Mouse (Mus musculus): ENCODE measurements at regions not wholly inside any gene's neighbourhood (a gene's known extent, or its start where the extent isn't known, plus 50 kb on each side); places are given as distances from the start of the nearest gene placed in this dataset.

DNA sequence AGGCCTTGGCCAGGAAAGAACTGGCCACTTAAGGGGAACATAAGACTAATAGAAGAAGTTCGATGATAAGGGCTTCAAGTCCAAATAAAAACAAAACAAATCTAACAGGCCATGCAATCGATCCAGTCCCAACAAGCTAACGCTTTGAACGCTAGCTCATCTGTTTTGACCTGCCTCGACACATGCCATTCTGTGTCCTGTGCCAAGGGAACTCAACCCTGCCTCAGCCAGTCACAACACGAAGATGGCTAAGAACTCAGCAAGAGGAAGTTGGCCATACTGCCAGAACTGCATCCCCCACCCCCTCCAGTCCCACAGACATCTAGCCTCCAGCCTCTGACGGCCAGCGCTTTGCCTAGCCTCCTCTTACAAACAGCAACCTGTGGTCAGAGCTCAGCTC lies 259.1 kb downstream of the Gm12728 start:
- no peak for DNase-seq

DNA sequence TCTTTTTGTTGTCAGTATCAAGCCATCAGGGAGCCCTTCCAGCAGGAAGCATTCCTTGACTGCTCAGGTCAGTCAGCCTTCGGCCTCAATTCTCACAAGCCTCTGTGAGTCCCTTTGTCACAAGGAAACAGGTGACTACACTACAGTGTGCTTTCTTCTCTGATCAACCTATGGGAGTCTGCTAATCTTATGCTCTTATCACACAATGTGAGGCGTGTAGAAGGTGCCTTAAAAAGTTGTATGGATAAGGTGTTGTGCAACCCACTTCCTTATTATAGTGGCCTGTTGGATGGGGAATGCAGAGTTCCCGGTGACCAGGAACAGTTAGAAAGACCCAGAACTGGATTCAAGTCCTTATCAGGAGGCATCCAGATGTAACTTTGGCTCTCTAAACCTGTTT lies 260.2 kb downstream of the Gm12728 start:
- DNase-seq = no peak

DNA sequence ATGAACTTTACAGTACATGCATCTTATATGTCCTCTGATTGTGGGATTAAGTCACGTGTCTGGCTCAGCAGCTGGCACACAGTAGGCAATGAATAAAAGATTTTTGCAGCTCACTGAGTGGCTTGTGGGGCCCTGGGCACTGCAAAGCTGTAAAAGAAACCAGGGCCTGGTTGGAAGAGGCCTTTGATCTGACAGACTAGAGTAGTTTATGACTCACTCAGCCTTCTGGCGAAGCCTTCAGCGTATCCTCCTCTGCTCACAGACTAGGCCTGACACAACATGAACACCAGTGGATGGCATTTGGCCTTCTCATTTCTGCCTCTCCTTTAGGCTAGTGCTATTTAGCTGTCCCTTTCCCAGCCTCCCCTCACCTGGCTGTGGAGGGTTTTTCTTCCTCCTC lies 260.6 kb downstream of the Gm12728 start:
- no peak for DNase-seq

- no peak for DNase-seq
Measured at GRCm38 (mm10) chr4:106053496-106053895, 262.5 kb upstream of the Usp24 start.

GRCm38 (mm10) chr4:106054324-106054723 lies 261.7 kb upstream of the Usp24 start:
- DNase-seq = no peak

- DNase-seq = no peak
Measured at GRCm38 (mm10) chr4:106062651-106063050, 253.4 kb upstream of the Usp24 start.

DNA sequence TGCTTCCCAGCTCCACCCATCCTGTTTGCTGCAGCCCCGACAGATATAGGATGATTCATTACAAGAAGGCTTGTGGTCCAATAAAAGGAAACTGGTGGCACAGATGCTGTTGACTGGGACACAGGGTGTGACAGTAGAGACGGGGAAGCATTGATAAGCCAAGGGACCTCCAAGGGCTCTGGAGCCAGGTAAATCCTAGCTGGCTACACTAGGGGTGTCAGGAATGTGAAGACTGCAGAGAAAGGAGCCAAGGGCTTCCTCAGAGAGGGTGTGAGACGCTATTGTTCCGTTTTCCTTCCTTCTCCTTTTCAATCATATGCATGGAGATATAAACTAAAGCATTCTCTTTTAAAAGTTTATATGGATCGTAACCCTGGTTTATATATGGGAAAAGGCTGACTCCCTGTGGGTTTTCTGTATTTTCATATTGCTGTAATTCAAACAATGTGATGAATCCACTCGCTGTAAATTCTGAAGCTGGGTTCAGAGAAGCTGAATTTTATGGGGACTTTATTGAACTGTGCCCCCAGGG lies 252.1 kb upstream of the Usp24 start:
- no peak for DNase-seq

GRCm38 (mm10) chr4:106067023-106067422 lies 249.0 kb upstream of the Usp24 start:
- DNase-seq = no peak

DNA sequence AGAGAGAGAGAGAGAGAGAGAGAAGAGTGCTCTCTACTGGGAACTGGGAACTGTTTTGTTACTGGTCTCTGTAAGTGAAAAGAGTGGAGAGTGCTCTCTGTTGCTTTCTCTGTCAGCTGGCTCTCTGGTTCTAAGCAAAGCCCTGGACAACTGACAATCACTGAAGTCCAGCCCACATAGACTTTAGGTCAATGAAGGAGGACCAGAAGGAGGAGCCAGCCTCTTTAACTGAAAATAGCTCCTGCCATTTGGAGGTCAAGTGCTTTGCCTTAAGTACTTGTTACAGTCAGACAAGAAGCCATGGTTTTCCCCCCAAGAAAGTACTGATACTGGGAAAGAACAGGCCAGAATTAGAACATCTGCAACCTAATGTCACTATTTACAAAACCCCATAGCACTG lies 232.5 kb upstream of the Usp24 start:
- DNase-seq = no peak

- DNase-seq = no peak
Measured at GRCm38 (mm10) chr4:106091927-106092675, 223.9 kb upstream of the Usp24 start.

DNA sequence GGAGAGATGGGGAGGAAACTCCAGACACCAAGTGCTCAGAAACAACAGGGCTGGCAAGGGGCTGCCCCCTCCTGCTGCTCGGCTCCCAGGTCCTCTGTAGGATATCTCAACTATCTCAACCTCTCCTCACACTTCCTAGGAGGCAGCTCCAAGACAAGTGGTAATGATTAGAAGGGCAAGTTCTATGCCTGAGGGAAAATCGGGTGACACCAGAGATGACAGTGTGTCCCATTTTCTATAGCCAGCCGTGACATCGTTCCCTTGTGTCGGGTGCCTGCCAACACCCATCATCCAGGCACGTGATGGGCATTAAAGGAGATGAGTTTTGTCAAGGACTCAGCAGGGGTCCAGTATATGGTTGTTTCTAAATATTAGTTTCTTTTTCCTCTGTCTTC lies 223.3 kb upstream of the Usp24 start:
- no peak for DNase-seq

- no peak for DNase-seq
Measured at GRCm38 (mm10) chr4:106093252-106093651, 222.8 kb upstream of the Usp24 start.

GRCm38 (mm10) chr4:106094882-106095556 lies 221.0 kb upstream of the Usp24 start:
- no peak for DNase-seq

- DNase-seq = no peak
Measured at GRCm38 (mm10) chr4:106096130-106096529, 219.9 kb upstream of the Usp24 start.

- DNase-seq = no peak
Measured at GRCm38 (mm10) chr4:106097846-106098245, 218.2 kb upstream of the Usp24 start.

- no peak for DNase-seq
Measured at GRCm38 (mm10) chr4:106100211-106101025, 215.6 kb upstream of the Usp24 start.

DNA sequence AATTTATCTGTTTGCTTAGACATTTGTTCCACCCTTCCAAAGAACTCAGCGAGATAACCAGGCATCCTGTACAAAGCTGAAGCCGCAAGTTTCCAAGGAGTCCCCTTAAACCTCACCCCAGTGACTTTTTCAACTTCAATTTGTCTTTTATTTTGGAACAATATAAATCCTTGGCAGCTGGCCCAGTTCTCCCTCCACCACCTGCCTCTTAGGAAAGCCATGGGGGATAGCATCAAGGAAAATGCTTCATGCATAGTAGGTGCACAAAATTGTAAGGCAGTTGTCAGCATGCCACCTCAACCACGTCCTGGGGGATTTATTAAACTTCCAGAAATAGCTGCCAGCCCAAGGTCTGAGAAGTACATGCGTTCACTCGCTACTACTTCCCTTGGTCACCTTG lies 214.1 kb upstream of the Usp24 start:
- DNase-seq = no peak

DNA sequence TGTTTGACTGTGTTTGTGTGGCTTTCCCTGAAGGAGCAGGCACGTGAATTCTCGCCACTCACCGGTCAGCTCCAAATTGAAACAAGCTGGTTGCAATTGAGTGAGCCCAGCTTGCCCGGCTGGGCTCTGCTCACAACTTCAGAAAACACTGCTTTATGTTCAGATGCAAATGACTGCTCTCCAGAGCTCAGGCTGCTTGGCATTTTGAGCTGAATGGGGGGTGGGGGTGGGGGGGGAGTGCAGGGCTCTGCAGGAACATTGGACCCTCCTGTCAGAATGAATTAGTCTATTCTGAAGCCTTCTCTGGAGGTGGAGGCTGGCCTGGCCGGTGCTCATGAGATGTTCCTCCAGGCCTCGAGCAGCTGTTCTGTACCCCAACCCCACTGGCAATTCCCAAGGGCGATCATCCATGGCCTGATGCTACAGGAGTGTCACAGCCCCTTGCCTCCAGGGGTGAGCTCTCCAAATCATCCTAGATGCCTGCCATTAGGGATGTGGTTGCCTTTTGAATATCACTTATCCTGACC lies 213.5 kb upstream of the Usp24 start:
- DNase-seq = no peak

GRCm38 (mm10) chr4:106103750-106104635 lies 212.0 kb upstream of the Usp24 start:
- no peak for DNase-seq

DNA sequence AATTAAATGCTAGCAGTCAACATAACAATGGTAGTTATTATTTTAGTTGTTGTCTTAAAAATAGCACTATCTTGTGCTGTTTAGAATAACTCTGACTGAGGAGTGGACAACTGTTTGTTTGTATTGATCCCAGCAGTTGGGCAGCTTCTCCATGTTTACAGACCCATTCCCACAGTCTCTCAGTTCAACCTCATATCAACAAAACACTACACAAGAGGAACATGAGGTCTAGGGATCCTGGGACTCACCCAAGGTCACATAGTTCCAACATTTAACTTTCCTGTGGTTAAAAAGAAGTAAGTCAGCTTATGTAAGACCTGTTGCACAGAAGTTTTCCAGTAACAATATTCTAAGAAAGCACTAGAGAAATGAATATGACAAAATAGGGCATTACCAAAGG lies 203.0 kb upstream of the Usp24 start:
- DNase-seq = no peak

DNA sequence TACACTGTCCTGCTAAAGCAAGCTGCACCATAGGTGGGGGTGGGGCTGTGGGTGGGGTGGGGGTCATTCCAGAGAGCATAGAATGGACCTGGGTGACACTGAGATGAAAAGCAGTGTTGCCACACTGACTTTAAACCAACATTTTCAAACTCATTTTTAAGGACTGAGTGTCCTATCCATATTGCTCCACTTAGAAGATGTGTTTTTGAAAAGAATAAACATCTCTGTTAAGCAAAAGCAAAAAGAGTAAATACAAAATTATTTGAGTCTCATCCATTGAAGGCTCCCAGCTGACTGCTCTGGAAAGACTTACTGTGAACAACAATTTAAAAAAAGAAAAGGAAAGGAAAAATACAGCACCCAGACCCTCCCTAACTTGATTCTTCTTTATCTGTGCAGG lies 202.3 kb upstream of the Usp24 start:
- no peak for DNase-seq

GRCm38 (mm10) chr4:106116611-106117010 lies 199.4 kb upstream of the Usp24 start:
- no peak for DNase-seq
